21 mouse cellular contexts compared by ENCODE assay signal in the genomic region with DNA sequence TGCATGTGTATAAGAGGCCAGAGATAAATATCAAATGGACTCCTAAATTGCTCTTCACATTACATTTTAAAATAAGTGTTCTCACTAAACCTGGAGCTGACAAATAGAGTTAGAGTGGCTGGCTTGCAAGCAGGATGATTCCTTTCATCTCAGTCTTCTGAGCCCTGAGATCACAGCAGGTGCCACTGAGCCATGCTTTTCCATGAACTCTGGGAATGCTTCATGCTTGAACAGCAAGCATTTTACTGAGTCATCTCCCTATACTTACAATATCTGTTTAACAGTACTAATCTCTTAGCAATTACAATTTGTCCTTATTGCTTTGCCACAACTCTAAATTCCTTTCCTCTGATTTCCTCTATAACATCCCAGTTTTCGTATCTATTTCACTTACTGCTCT.
"Had no signal": no experiment of that assay in that cellular context is flagged by ENCODE, and none has a peak within 500 bp of the region (broad histone marks: within the 10 kb centered on the region; RNA-seq: fewer than 3 reads in every experiment).

No protein-coding gene starts in this region.

- ATAC-seq: forebrain, embryonic 13.5 days; forebrain, embryonic 14.5 days; forebrain, embryonic 15.5 days; forebrain, embryonic 16.5 days; forebrain, postnatal 0 days had no signal

- DNase-seq: cerebellum, adult 9-11 months; cerebellum, postnatal 14 days; cerebellum, postnatal 25 days; cerebellum, postnatal 36 days; embryo, embryonic 11 days; forebrain, postnatal 0 days; gastrocnemius, adult 2 months; gastrocnemius, postnatal 10 days; gastrocnemius, postnatal 14 days; gastrocnemius, postnatal 25 days; gastrocnemius, postnatal 36 days; heart, adult 11 months; heart, adult 18-20 months; heart, adult 2 months had no signal

- H3K27me3 ChIP-seq: embryonic facial prominence, embryonic 12.5 days; embryonic facial prominence, embryonic 13.5 days; embryonic facial prominence, embryonic 15.5 days; forebrain, embryonic 13.5 days; forebrain, embryonic 15.5 days had no signal
